Mouse (Mus musculus) E14TG2a.4 (cell line): ENCODE measurements around the gene Lyar.

Source experiments
- CTCF ChIP-seq: conservative IDR thresholded peaks from 2 replicates; pipeline ENCODE4 v1.5.1; 2014; ENCODE audit warnings: low read length
- NANOG ChIP-seq: IDR thresholded peaks from 2 replicates; pipeline ENCODE4 v1.6.1; 2014; ENCODE audit warnings: borderline replicate concordance, low read length, mixed read lengths
- POU5F1 ChIP-seq: IDR thresholded peaks from 2 replicates; pipeline ENCODE4 v1.6.1; 2014; ENCODE audit warnings: low read length, borderline replicate concordance

DNA sequence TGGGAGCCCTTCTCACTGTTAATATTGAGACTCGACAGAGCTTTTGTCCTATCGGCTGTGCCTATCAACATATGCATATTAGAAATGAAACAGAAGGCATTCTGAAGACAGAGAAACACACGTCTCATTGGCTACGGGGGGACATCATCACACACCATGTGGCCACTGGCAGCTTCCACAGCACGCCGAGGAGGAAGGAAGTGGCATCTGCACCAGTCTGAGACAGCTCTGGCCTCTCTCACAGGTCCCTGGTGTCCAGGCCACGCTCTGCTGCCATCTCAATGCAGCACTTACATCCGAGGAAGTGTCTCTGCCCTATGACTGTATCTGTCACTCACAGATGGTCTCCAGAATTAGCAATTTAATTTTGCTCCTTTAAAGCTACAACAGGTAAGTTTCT is 8.6 kb upstream of the Lyar start:
- no peak for TF ChIP-seq CTCF
- TF ChIP-seq POU5F1: no peak
- TF ChIP-seq NANOG: no peak
